Mouse (Mus musculus): Measurements from ENCODE around the gene Hacd3. TPM values are rescaled to one million over a fixed set of nuclear protein-coding genes. Genes with fewer than 3 reads are reported as not detected.

The Hacd3 gene
- polyA plus RNA-seq, 1 experiment from 2014 or later: 90.2 TPM

- Histone ChIP-seq H3K4me1 (replicated peaks) (peaks cover 7% of the 10 kb centered on the region; the same call in 1 of the 2 replicates), H3K4me3 (replicated peaks) (no peak overlapping the region), H3K36me3 (no peaks in the 10 kb centered on the region), H3K9ac (no peak overlapping the region), H3K27ac (no peak overlapping the region), H3K4me2 (replicated peaks) (no peak overlapping the region), H3K9me3 (no peaks in the 10 kb centered on the region), H3K27me3 (replicated peaks) (no peaks in the 10 kb centered on the region)
- 88% methylated on average over 2 of the region's 2 CpGs for WGBS
- no peak for ATAC-seq
These were observed 81.7 kb downstream of the Hacd3 start for GRCm38 (mm10) chr9:64939790-64940189.

GRCm38 (mm10) chr9:64939281-64939680 is 82.2 kb downstream of the Hacd3 start:
- Histone ChIP-seq H3K27me3 (replicated peaks) (no peaks in the 10 kb centered on the region), H3K9ac (no peak overlapping the region), H3K4me2 (replicated peaks) (no peak overlapping the region), H3K36me3 (no peaks in the 10 kb centered on the region), H3K4me1 (replicated peaks) (peaks cover 6% of the 10 kb centered on the region; the same call in 1 of the 2 replicates), H3K9me3 (no peaks in the 10 kb centered on the region), H3K4me3 (replicated peaks) (no peak overlapping the region), H3K27ac (no peak overlapping the region)
- WGBS: 51% methylated on average over 4 of the region's 4 CpGs
- no peak for ATAC-seq

GRCm38 (mm10) chr9:64938535-64938934 is 83.0 kb downstream of the Hacd3 start:
- ATAC-seq: no peak
- H3K4me3 ChIP-seq (replicated peaks): no peak overlapping the region
- H3K4me1 ChIP-seq (replicated peaks): peaks cover 5% of the 10 kb centered on the region; the same call in 1 of the 2 replicates
- H3K27ac ChIP-seq: no peak overlapping the region
- H3K4me2 ChIP-seq (replicated peaks): no peak overlapping the region
- no peaks in the 10 kb centered on the region for H3K27me3 ChIP-seq (replicated peaks)
- WGBS: 75% methylated on average over 5 of the region's 5 CpGs
- no peak overlapping the region for H3K9ac ChIP-seq
- no peaks in the 10 kb centered on the region for H3K9me3 ChIP-seq
- no peaks in the 10 kb centered on the region for H3K36me3 ChIP-seq

GRCm38 (mm10) chr9:64937491-64937890 is 84.0 kb downstream of the Hacd3 start:
- Histone ChIP-seq H3K4me2 (replicated peaks) (no peak overlapping the region), H3K4me3 (replicated peaks) (no peak overlapping the region), H3K9me3 (no peaks in the 10 kb centered on the region), H3K36me3 (no peaks in the 10 kb centered on the region), H3K4me1 (replicated peaks) (peaks cover 6% of the 10 kb centered on the region; the same call in 1 of the 2 replicates), H3K9ac (no peak overlapping the region), H3K27me3 (replicated peaks) (no peaks in the 10 kb centered on the region), H3K27ac (no peak overlapping the region)
- no peak for ATAC-seq
- WGBS: 63% methylated on average over 5 of the region's 5 CpGs

Other genes with a start within 250 kb of the Hacd3 start
- gene Dennd4a, start 210.4 kb downstream of the Hacd3 start, polyA plus RNA-seq (2015; fragmentation: Nextera tagmentation; extraction: Ambion mirVana): 4.4 and 6.3 TPM in 2 replicates
- 0.06 TPM in 1 of 2 replicates, not detected in the other for gene Slc24a1, start 70.1 kb downstream of the Hacd3 start, polyA plus RNA-seq (2015; fragmentation: Nextera tagmentation; extraction: Ambion mirVana)
- 48.4 and 53.2 TPM in 2 replicates for gene Ints14, start 60.8 kb downstream of the Hacd3 start, polyA plus RNA-seq (2015; fragmentation: Nextera tagmentation; extraction: Ambion mirVana)
- gene Dpp8, start 10.7 kb upstream of the Hacd3 start, polyA plus RNA-seq (2015; fragmentation: Nextera tagmentation; extraction: Ambion mirVana): 33.1 TPM in 2 replicates
- gene Igdcc4, start 79.8 kb upstream of the Hacd3 start, polyA plus RNA-seq (2015; fragmentation: Nextera tagmentation; extraction: Ambion mirVana): 21.1 and 22.7 TPM in 2 replicates
- 0.99 and 1.4 TPM in 2 replicates for gene Igdcc3, start 119.5 kb upstream of the Hacd3 start, polyA plus RNA-seq (2015; fragmentation: Nextera tagmentation; extraction: Ambion mirVana)
- gene Parp16, start 173.7 kb upstream of the Hacd3 start, polyA plus RNA-seq (2015; fragmentation: Nextera tagmentation; extraction: Ambion mirVana): 9.4 and 9.7 TPM in 2 replicates
- 1.5 and 1.8 TPM in 2 replicates for gene Cilp, start 243.5 kb upstream of the Hacd3 start, polyA plus RNA-seq (2015; fragmentation: Nextera tagmentation; extraction: Ambion mirVana)